Mouse (Mus musculus) heart, embryonic 11.5 days (tissue): Measurements from ENCODE around the gene Prr19. TPM values are rescaled to one million over a fixed set of nuclear protein-coding genes. Genes with fewer than 3 reads are reported as not detected.
A peak's percentile ranks its signal among the peaks of the same experiment; 100 is the strongest.

Source experiments
- ATAC-seq: fragments of 200-750 bp; cut with Nextera tagmentation; replicated peaks from 2 replicates; pipeline ENCODE4 v1.8.0; 2017; ENCODE audit warnings: moderate library complexity; ENCODE audit not compliant: insufficient number of reproducible peaks, low FRiP score, low TSS enrichment
- H3K27ac ChIP-seq: fragments of 300-500 bp; sonication (generic); 2 replicates; pipeline ENCODE4 v1.5.1; 2014; ENCODE audit warnings: mild to moderate bottlenecking, low read depth, low read length
- H3K27me3 ChIP-seq: fragments of 300-500 bp; sonication (generic); 2 replicates; pipeline ENCODE4 v1.6.1; 2014; ENCODE audit warnings: mild to moderate bottlenecking, low read length, mixed read lengths; ENCODE audit not compliant: control insufficient read depth, insufficient read depth
- H3K36me3 ChIP-seq: fragments of 300-500 bp; sonication (generic); 2 replicates; pipeline ENCODE4 v1.6.1; 2014; ENCODE audit warnings: mild to moderate bottlenecking, low read length, moderate library complexity, mixed read lengths; ENCODE audit not compliant: control insufficient read depth, insufficient read depth
- H3K4me1 ChIP-seq: fragments of 300-500 bp; sonication (generic); 2 replicates; pipeline ENCODE4 v1.6.1; 2014; ENCODE audit warnings: low read length; ENCODE audit not compliant: control insufficient read depth, insufficient read depth
- H3K4me2 ChIP-seq: fragments of 300-500 bp; sonication (generic); 2 replicates; pipeline ENCODE4 v1.6.1; 2014; ENCODE audit warnings: mild to moderate bottlenecking, moderate library complexity
- H3K4me3 ChIP-seq: fragments of 300-500 bp; sonication (generic); 2 replicates; pipeline ENCODE4 v1.5.1; 2014; ENCODE audit warnings: low read depth, low read length
- H3K9ac ChIP-seq: fragments of 300-500 bp; sonication (generic); 2 replicates; pipeline ENCODE4 v1.6.1; 2014; ENCODE audit warnings: mild to moderate bottlenecking, low read depth, low read length, moderate library complexity
- H3K9me3 ChIP-seq: fragments of 300-500 bp; sonication (generic); replicated peaks from 2 replicates; pipeline ENCODE4 v1.6.1; 2016; ENCODE audit warnings: low read length; ENCODE audit not compliant: control insufficient read depth
- WGBS: fragments of 180-500 bp; shearing (Covaris S2); extraction: QIAGEN DNeasy Blood & Tissue Kit; methylation state at CpG from one replicate; pipeline ENCODE4 v1.1.7; 2014; ENCODE audit not compliant: insufficient replicate concordance; 5-methylcytosine and 5-hydroxymethylcytosine counted together
- polyA plus RNA-seq: library from polyadenylated mRNA; unstranded; fragments of >200 nt; fragmentation: Nextera tagmentation; extraction: Ambion mirVana; gene quantifications from 2 replicates; pipeline ENCODE4 v1.2.1, GENCODE M21; 2014

The Prr19 gene
- polyA plus RNA-seq, 1 experiment from 2014 or later, result 0.63 TPM

GRCm38 (mm10) chr7:25285511-25286238 is 15.5 kb upstream of the Prr19 start:
- Histone ChIP-seq H3K27ac (no peak overlapping the region), H3K36me3 (peaks cover 56% of the 10 kb centered on the region), H3K9ac (no peak overlapping the region), H3K4me3 (no peak overlapping the region), H3K4me2 (no peak overlapping the region), H3K4me1 (peaks cover 35% of the 10 kb centered on the region), H3K9me3 (no peaks in the 10 kb centered on the region; the same call in 1 of the 2 replicates), H3K27me3 (no peaks in the 10 kb centered on the region)
- 91% methylated on average over 20 of the region's 20 CpGs for WGBS
- ATAC-seq, result no peak

DNA sequence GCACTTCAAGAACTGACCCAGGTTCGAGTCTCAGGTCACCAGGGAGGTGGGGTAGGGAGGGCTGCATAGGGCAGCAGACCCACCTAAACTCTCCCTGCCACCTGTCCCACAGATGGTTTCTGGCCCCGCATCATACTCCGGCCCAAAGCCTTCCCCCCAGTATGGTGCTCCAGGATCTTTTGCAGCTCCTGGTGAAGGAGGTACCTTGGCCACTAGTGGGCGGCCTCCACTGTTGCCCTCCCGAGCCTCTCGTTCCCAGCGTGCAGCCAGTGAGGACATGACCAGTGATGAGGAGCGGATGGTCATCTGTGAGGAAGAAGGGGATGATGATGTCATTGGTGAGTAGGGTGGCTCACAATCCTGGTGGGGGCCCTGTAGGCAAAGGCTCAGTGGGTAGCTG is 14.2 kb upstream of the Prr19 start:
- H3K4me2 ChIP-seq, result no peak overlapping the region
- WGBS, result 84% methylated on average over 8 of the region's 8 CpGs
- no peaks in the 10 kb centered on the region; the same call in 1 of the 2 replicates for H3K9me3 ChIP-seq
- no peak overlapping the region for H3K9ac ChIP-seq
- H3K36me3 ChIP-seq, result peaks cover 61% of the 10 kb centered on the region
- H3K4me3 ChIP-seq, result no peak overlapping the region
- ATAC-seq, result no peak
- no peak overlapping the region for H3K27ac ChIP-seq
- peaks cover 24% of the 10 kb centered on the region for H3K4me1 ChIP-seq
- no peaks in the 10 kb centered on the region for H3K27me3 ChIP-seq

- ATAC-seq, result no peak
- Histone ChIP-seq H3K27me3 (no peaks in the 10 kb centered on the region), H3K4me3 (no peak overlapping the region), H3K9ac (no peak overlapping the region), H3K27ac (no peak overlapping the region), H3K4me1 (peaks cover 23% of the 10 kb centered on the region), H3K9me3 (no peaks in the 10 kb centered on the region; the same call in 1 of the 2 replicates), H3K4me2 (no peak overlapping the region), H3K36me3 (peaks cover 71% of the 10 kb centered on the region)
- WGBS, result 93% methylated on average over 12 of the region's 12 CpGs
Measured at GRCm38 (mm10) chr7:25288011-25288410, 13.2 kb upstream of the Prr19 start.

DNA sequence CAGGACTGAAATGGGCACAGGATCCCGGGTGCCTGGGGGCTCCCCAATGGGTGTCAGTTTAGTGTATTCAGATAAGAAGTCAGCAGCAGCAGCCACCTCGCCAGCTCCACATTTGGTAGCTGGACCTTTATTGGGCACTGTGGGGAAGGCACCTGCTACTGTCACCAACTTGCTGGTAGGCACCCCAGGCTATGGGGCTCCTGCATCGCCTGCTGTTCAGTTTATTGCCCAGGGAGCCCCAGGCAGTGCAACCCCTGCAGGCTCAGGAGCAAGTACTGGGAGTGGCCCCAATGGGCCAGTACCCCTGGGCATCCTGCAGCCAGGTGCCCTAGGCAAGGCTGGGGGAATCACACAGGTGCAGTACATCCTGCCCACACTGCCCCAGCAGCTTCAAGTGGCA is 12.5 kb upstream of the Prr19 start:
- WGBS, result 87% methylated on average over 3 of the region's 3 CpGs
- Histone ChIP-seq H3K27ac (no peak overlapping the region), H3K4me1 (peaks cover 23% of the 10 kb centered on the region), H3K36me3 (peaks cover 75% of the 10 kb centered on the region), H3K4me2 (no peak overlapping the region), H3K27me3 (no peaks in the 10 kb centered on the region), H3K4me3 (no peak overlapping the region), H3K9me3 (no peaks in the 10 kb centered on the region; the same call in 1 of the 2 replicates), H3K9ac (no peak overlapping the region)
- ATAC-seq, result no peak

- Histone ChIP-seq H3K36me3 (peaks cover 75% of the 10 kb centered on the region), H3K4me2 (no peak overlapping the region), H3K4me3 (no peak overlapping the region), H3K9me3 (no peaks in the 10 kb centered on the region; the same call in 1 of the 2 replicates), H3K27me3 (no peaks in the 10 kb centered on the region), H3K4me1 (peaks cover 11% of the 10 kb centered on the region), H3K9ac (no peak overlapping the region), H3K27ac (no peak overlapping the region)
- 88% methylated on average over 3 of the region's 3 CpGs for WGBS
- no peak for ATAC-seq
Measured at GRCm38 (mm10) chr7:25289925-25290324, 11.3 kb upstream of the Prr19 start.

- peaks cover 9% of the 10 kb centered on the region for H3K4me1 ChIP-seq
- peaks cover 75% of the 10 kb centered on the region for H3K36me3 ChIP-seq
- 92% methylated on average over 1 of the region's 1 CpGs for WGBS
- no peak overlapping the region for H3K27ac ChIP-seq
- no peaks in the 10 kb centered on the region for H3K27me3 ChIP-seq
- no peak overlapping the region for H3K4me3 ChIP-seq
- no peak for ATAC-seq
- H3K4me2 ChIP-seq, result no peak overlapping the region
- no peak overlapping the region for H3K9ac ChIP-seq
- no peaks in the 10 kb centered on the region; the same call in 1 of the 2 replicates for H3K9me3 ChIP-seq
Measured at GRCm38 (mm10) chr7:25290463-25290862, 10.7 kb upstream of the Prr19 start.

- Histone ChIP-seq H3K27ac (no peak overlapping the region), H3K36me3 (peaks cover 72% of the 10 kb centered on the region), H3K4me1 (peaks cover 9% of the 10 kb centered on the region), H3K4me2 (no peak overlapping the region), H3K9ac (no peak overlapping the region), H3K27me3 (no peaks in the 10 kb centered on the region), H3K9me3 (no peaks in the 10 kb centered on the region; the same call in 1 of the 2 replicates), H3K4me3 (no peak overlapping the region)
- peak; percentile 8; the same call in 1 of the 2 replicates for ATAC-seq
- 94% methylated on average over 2 of the region's 2 CpGs for WGBS
Measured at GRCm38 (mm10) chr7:25290911-25291310, 10.3 kb upstream of the Prr19 start.

DNA sequence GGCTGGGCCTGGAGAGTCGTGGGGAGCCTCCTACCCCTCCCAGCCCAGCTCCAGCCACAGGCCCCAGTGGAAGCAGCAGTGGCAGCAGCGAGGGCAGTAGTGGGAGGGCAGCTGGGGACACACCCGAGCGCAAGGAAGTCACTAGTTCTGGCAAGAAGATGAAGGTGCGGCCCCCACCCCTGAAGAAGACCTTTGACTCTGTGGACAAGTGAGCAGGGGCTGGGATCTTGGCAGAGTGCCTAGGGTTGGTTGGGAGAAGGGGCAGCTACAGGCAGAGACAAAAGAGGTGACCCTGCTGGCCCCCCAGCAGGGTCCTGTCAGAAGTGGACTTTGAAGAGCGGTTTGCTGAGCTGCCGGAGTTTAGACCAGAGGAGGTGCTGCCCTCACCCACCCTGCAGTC is 9.1 kb upstream of the Prr19 start:
- Histone ChIP-seq H3K4me1 (peaks cover 18% of the 10 kb centered on the region), H3K4me3 (no peak overlapping the region), H3K9me3 (no peaks in the 10 kb centered on the region; the same call in 1 of the 2 replicates), H3K4me2 (no peak overlapping the region), H3K9ac (no peak overlapping the region), H3K27ac (no peak overlapping the region), H3K36me3 (peaks cover 61% of the 10 kb centered on the region), H3K27me3 (no peaks in the 10 kb centered on the region)
- ATAC-seq, result no peak
- WGBS, result 67% methylated on average over 7 of the region's 7 CpGs
